Mouse (Mus musculus) heart, embryonic 10.5 days (tissue): ENCODE data around the gene Cfap44. TPM values are rescaled to one million over a fixed set of nuclear protein-coding genes. Genes with fewer than 3 reads are reported as not detected.
"Not testable (repeated sequence)": the region's sequence is repeated elsewhere in the genome, so short reads cannot be mapped to it uniquely, and the experiment has no call there.

ENCODE experiments used
- DNase-seq: peaks from one replicate; pipeline ENCODE4 v3.0.0-alpha.2; 2017; ENCODE audit warnings: low spot score
- H3K27ac ChIP-seq: fragments of 300-500 bp; sonication (generic); 2 replicates; pipeline ENCODE4 v1.5.1; 2016; ENCODE audit warnings: mild to moderate bottlenecking
- H3K27me3 ChIP-seq: fragments of 300-500 bp; sonication (generic); 2 replicates; pipeline ENCODE4 v1.6.1; 2016; ENCODE audit warnings: mild to moderate bottlenecking; ENCODE audit not compliant: poor library complexity, insufficient read depth, severe bottlenecking
- H3K36me3 ChIP-seq: fragments of 300-500 bp; sonication (generic); 2 replicates; pipeline ENCODE4 v1.6.1; 2016; ENCODE audit warnings: mild to moderate bottlenecking, moderate library complexity
- H3K4me1 ChIP-seq: fragments of 300-500 bp; sonication (generic); 2 replicates; pipeline ENCODE4 v1.6.1; 2016; ENCODE audit warnings: mild to moderate bottlenecking
- H3K4me3 ChIP-seq: fragments of 300-500 bp; sonication (generic); 2 replicates; pipeline ENCODE4 v1.5.1; 2016; ENCODE audit warnings: mild to moderate bottlenecking, moderate library complexity
- H3K9me3 ChIP-seq: fragments of 300-500 bp; sonication (generic); 2 replicates; pipeline ENCODE4 v1.6.1; 2016; ENCODE audit warnings: mild to moderate bottlenecking, moderate library complexity
- WGBS: fragments of 180-500 bp; shearing (Covaris S2); methylation state at CpG from one replicate; pipeline ENCODE4 v1.1.7; 2016; 5-methylcytosine and 5-hydroxymethylcytosine counted together
- polyA plus RNA-seq: library from polyadenylated mRNA; unstranded; fragments of >200 nt; fragmentation: Nextera tagmentation; extraction: Ambion mirVana; gene quantifications from 2 replicates; pipeline ENCODE4 v1.2.1, GENCODE M21; 2016

The Cfap44 gene
- polyA plus RNA-seq, 1 experiment from 2014 or later, result 0.21 TPM

DNA sequence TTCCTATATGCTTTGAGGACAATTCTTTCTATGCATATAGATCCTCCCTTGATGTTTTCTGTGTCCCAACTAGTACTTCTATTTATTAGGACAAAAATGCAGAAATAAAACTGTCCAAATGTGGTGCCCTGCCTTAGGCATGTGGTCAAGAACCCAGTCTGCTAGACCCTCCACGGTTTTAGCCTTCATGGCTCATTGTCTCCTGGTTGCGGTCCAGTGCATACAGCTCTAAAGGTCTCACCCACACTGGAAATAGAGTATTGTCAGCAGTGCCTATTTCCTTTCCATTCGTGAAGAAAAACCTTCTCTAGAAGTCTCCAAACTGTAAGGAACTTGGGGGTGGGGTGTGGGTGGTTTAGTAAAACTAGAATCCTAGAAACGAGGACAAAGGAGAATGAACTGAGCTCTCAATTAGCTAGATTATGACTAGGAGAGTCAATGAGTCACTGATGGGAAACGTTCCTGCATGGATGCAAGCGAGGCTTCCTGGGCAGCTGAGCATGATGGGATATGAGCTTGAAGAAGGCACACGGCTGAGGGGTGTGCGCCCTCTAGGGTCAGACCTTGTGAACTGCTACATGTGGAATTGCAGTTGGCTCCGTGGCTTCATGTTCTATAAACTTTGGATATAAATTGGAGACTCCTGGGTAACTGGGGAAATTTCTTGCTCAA, 2.6 kb upstream of the Cfap44 start:
- Histone ChIP-seq H3K27ac (no peak overlapping the region), H3K27me3 (no peaks in the 10 kb centered on the region), H3K4me1 (peaks cover 14% of the 10 kb centered on the region), H3K36me3 (peaks cover 22% of the 10 kb centered on the region), H3K9me3 (peaks cover 3% of the 10 kb centered on the region; the same call in 1 of the 2 replicates), H3K4me3 (no peak overlapping the region)
- WGBS, result 37% methylated on average over 9 of the region's 9 CpGs
- DNase-seq, result no peak

DNA sequence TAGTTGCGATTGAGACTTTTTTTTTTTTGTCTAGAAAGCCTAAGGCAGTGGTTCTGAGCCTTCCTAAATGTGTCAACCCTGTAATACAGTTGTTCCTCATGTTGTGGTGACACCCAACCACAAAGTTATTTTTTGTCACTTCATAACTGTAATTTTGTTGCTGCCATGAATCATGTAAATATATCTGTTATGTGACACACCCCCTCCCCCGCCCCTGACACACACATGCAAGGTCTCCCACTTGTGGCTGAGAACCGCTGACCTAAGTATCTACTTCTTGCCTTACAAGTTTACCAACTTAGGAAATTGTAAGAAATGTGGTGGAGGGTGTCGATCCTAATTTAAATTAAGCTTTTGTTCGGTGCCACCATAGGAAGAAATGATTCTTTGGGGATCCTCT, 10.3 kb downstream of the Cfap44 start:
- Histone ChIP-seq H3K4me3 (no peak overlapping the region), H3K4me1 (no peaks in the 10 kb centered on the region), H3K27me3 (no peaks in the 10 kb centered on the region), H3K9me3 (no peaks in the 10 kb centered on the region), H3K36me3 (no peaks in the 10 kb centered on the region), H3K27ac (no peak overlapping the region)
- WGBS, result 89% methylated on average over 5 of the region's 5 CpGs
- DNase-seq, result no peak

DNA sequence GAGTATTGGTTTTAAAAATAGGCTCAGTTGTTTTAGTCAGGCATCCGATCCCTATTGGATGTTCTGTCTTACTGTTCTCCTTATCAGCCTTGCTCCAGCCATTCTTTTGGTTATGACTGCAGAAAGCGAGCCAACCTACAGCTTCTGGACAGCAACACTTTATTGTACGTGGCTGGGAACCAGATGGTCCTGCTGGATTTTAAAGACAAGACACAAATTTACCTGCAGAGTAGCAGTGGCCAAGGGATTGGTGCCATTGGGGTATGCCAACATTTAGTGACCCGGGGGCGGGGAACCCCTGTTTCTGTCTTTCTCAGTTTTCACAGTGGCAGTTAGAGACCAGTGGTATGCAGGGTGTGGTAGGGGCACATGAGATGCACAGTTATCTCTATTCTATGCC, 12.6 kb downstream of the Cfap44 start:
- Histone ChIP-seq H3K36me3 (no peaks in the 10 kb centered on the region), H3K27ac (no peak overlapping the region), H3K4me1 (no peaks in the 10 kb centered on the region), H3K27me3 (no peaks in the 10 kb centered on the region), H3K9me3 (no peaks in the 10 kb centered on the region), H3K4me3 (no peak overlapping the region)
- 82% methylated on average over 5 of the region's 5 CpGs for WGBS
- no peak for DNase-seq

DNA sequence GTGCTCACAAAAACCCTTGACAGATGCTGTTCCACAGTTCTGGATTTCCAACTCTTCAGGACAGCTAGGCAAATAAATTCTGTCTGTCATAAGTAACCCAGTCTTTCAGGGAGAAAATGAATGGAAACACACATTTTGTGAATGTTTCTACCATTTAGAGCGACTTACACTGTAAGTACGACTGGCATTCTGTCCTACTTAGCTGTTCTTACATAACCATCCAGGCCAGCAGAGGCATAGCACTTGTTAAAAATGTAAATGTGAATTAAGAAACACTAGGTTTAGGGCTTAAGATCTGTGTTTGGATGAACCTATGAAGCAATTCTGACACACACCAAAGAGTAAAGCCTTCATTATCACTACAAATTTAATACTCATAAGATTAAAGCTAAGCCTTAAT, 13.7 kb downstream of the Cfap44 start:
- 82% methylated on average over 2 of the region's 2 CpGs for WGBS

DNA sequence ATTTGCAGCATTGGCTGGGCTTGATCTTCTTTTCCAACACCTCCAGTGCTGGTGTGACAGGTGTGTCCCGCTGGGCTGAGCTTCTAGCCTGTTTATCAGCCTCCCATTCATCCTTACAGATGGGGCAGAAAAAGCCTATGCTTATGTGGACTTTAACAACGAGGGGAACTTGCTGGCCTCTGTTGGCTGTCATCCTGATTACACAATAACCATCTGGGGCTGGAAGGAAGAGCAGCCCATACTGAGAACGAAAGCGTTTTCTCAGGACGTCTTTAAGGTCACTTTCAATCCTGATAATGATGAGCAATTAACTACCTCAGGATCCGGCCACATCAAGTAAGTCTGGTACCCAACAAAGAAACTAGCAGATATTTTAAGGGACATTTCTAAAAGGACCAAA, 15.6 kb downstream of the Cfap44 start:
- Histone ChIP-seq H3K4me3 (no peak overlapping the region), H3K9me3 (no peaks in the 10 kb centered on the region), H3K4me1 (no peaks in the 10 kb centered on the region), H3K27me3 (no peaks in the 10 kb centered on the region), H3K27ac (no peak overlapping the region), H3K36me3 (no peaks in the 10 kb centered on the region)
- WGBS, result 55% methylated on average over 6 of the region's 6 CpGs
- DNase-seq, result no peak

More for the DNA sequence above, 13.7 kb downstream of the Cfap44 start:
- Histone ChIP-seq H3K4me3 (no peak overlapping the region), H3K27me3 (no peaks in the 10 kb centered on the region), H3K36me3 (no peaks in the 10 kb centered on the region), H3K9me3 (no peaks in the 10 kb centered on the region), H3K27ac (no peak overlapping the region), H3K4me1 (no peaks in the 10 kb centered on the region)
- no peak for DNase-seq

DNA sequence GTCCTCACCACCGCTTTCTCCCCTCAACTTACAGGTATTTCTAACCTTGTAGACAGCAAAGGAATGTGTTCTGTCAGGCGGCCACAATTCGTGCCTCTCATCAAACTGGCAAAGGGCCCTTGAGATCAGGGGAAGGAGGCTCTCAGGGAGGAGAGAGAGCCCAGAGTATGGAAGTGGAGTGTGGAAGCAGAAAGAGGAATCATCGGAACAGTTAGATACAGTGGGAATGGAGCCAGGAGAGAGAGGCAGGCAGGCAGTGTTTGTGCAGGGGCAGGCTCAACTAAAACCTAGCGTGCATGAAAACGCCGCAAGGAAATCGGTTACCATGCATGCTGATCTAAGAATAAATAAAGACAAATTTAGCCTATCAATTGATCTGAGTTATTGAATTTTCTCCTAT, 23.0 kb downstream of the Cfap44 start:
- Histone ChIP-seq H3K9me3 (no peaks in the 10 kb centered on the region), H3K36me3 (no peaks in the 10 kb centered on the region), H3K4me1 (no peaks in the 10 kb centered on the region), H3K4me3 (no peak overlapping the region), H3K27ac (no peak overlapping the region), H3K27me3 (no peaks in the 10 kb centered on the region)
- no peak for DNase-seq
- 65% methylated on average over 8 of the region's 8 CpGs for WGBS

DNA sequence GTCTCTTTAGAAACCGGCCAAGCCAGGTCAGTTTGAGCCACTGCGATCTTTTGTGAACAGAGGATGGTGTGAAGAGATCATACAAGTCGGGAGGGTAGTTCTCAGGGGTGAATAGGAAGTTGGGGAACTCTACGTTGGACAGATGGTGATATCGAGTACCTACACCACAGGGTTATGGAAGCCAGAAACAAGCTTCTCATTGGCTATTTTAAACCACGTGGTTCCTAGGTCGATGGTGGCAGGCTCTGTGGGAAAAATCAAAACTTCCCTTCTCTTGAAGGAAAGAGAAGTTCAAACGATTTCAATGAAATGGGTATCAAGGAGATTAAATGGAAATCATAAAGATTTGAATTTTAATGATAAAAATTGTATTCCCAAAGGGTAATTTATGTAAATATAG, 27.1 kb downstream of the Cfap44 start:
- DNase-seq, result no peak
- Histone ChIP-seq H3K4me3 (no peak overlapping the region), H3K9me3 (no peaks in the 10 kb centered on the region), H3K27me3 (no peaks in the 10 kb centered on the region), H3K27ac (no peak overlapping the region), H3K4me1 (peaks cover 5% of the 10 kb centered on the region; the same call in 1 of the 2 replicates), H3K36me3 (no peaks in the 10 kb centered on the region)
- WGBS, result 80% methylated on average over 8 of the region's 8 CpGs

DNA sequence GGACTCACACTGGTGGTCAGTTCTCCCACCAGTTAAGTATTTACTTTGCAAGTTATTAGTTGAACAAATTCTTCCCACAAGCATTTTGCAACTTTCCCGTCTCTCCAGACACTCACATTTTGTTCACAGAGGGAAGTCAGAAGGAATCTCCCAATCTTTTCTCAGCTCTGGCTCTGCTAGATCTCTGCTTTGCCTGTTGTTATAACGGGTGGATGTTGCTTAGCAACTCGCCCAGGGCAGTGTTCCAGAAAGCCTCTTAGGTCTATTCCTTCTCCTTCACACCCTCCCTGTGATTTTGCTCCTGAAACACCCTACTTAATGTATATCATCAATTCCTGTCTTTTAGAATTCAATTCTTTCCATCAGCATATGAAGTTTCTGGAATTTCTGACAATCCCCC, 28.9 kb downstream of the Cfap44 start:
- DNase-seq, result no peak
- no peak overlapping the region for H3K27ac ChIP-seq
- H3K4me1 ChIP-seq, result peaks cover 5% of the 10 kb centered on the region; the same call in 1 of the 2 replicates
- H3K9me3 ChIP-seq, result no peaks in the 10 kb centered on the region
- H3K36me3 ChIP-seq, result no peaks in the 10 kb centered on the region
- WGBS, result 36% methylated on average over 3 of the region's 3 CpGs
- H3K4me3 ChIP-seq, result no peak overlapping the region
- H3K27me3 ChIP-seq, result no peaks in the 10 kb centered on the region

DNA sequence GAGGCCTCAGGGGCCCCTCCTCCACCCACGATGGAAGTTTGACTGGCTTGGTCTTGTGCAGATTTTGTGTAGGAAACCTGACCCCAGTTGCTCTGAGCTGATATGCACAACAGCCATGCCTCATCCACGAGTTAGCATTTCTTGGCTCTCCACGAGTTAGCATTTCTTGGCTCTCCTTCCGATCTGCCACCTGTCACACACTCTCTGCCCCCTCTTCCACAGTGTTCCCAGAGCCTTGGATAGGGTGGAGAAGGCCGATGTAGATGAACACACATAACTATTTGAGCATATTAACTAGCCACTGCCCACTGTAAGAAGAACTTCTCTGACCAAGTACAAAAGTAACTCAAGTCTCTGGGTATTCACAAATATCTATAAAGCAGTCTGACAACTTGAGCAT, 33.9 kb downstream of the Cfap44 start:
- Histone ChIP-seq H3K27me3 (no peaks in the 10 kb centered on the region), H3K36me3 (no peaks in the 10 kb centered on the region), H3K4me3 (no peak overlapping the region), H3K4me1 (peaks cover 1% of the 10 kb centered on the region; the same call in 1 of the 2 replicates), H3K27ac (no peak overlapping the region), H3K9me3 (no peaks in the 10 kb centered on the region)
- WGBS, result 76% methylated on average over 5 of the region's 5 CpGs
- DNase-seq, result no peak

DNA sequence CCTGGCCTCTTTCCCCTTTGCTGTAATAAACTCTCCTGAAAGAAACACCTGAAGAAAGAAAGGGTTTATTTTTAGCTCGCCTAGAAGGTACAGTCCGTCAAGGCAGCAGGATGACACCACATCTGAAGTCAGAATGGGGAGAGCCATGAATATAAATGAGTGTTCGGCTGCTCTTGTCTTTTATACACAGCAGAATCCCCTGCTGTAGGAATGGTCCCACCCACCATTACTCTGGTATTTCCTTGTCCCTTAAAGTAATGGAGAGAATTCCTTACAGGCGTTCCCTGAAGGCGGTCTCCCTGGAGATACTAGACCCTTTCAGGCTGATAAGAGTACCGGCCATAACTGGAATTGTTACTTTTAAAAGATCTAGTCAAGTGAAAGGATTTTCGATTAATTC, 35.4 kb downstream of the Cfap44 start:
- Histone ChIP-seq H3K9me3 (no peaks in the 10 kb centered on the region), H3K4me3 (no peak overlapping the region), H3K4me1 (no peaks in the 10 kb centered on the region), H3K27me3 (no peaks in the 10 kb centered on the region), H3K27ac (no peak overlapping the region), H3K36me3 (no peaks in the 10 kb centered on the region)
- DNase-seq, result no peak
- WGBS, result 63% methylated on average over 7 of the region's 7 CpGs

DNA sequence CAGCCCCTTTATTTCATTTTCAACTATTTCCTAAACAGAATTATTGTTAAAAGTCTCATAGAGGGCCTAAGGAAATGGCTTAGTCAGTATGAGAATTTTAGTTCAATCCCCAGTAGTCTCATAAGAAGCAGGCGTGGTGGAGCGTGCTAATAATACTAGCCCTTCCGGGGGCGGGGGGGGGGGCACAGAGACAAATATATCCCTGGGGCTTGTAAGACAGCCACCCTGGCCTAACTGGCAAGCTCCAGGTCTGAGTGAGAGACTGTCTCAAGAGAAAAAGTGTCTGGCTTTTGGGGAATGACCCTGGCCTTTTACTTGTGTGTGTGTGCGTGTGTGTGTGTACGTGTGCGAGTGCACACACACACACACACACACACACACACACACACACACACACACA, 40.3 kb downstream of the Cfap44 start:
- H3K27me3 ChIP-seq, result no peaks in the 10 kb centered on the region
- 79% methylated on average over 7 of the region's 7 CpGs for WGBS
- no peaks in the 10 kb centered on the region for H3K36me3 ChIP-seq

DNA sequence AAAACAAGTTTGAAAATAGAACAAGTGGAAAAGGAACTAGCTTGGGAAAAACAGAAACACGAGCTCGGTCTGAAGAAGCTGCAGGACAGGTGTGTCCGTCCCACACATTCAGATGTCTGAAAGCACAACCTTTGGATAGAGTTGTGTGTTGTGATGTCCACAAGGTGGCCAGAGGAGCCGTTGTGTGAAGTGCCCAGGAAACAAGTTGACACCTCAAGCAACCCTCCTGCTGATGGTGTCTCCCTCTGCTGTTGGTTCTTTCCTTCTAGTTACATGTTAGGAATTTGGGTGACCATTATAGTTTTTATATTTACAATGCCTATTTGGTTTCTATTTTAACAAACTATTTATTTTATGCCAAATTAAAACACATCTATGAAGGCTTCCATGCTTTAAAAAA, 40.9 kb downstream of the Cfap44 start:
- DNase-seq, result no peak
- H3K36me3 ChIP-seq, result no peaks in the 10 kb centered on the region
- no peaks in the 10 kb centered on the region for H3K27me3 ChIP-seq
- 64% methylated on average over 4 of the region's 4 CpGs for WGBS
- no peak overlapping the region for H3K27ac ChIP-seq
- no peaks in the 10 kb centered on the region for H3K9me3 ChIP-seq
- no peak overlapping the region for H3K4me3 ChIP-seq
- H3K4me1 ChIP-seq, result no peaks in the 10 kb centered on the region

More for the DNA sequence above, 40.3 kb downstream of the Cfap44 start:
- no peaks in the 10 kb centered on the region for H3K9me3 ChIP-seq
- no peaks in the 10 kb centered on the region for H3K4me1 ChIP-seq
- H3K4me3 ChIP-seq, result no peak overlapping the region
- no peak for DNase-seq
- no peak overlapping the region for H3K27ac ChIP-seq

DNA sequence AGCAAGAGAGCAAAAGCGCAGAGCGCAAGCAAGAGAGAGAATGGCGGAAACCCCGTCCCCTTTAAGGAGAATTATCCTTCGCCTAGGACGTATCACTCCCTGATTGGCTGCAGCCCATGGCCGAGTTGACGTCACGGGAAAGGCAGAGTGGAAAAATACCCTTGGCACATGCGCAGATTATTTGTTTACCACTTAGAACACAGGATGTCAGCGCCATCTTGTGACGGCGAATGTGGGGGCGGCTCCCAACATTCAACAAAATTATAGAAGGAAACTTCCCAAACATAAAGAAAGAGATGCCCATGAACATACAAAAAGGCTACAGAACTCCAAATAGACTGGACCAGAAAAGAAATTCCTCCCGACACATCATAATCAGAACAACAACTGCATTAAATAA, 47.3 kb downstream of the Cfap44 start:
- not testable (repeated sequence) for H3K4me1 ChIP-seq, H3K36me3 ChIP-seq, DNase-seq, H3K4me3 ChIP-seq, H3K9me3 ChIP-seq, H3K27me3 ChIP-seq, H3K27ac ChIP-seq
- WGBS, result 91% methylated on average over 15 of the region's 15 CpGs

DNA sequence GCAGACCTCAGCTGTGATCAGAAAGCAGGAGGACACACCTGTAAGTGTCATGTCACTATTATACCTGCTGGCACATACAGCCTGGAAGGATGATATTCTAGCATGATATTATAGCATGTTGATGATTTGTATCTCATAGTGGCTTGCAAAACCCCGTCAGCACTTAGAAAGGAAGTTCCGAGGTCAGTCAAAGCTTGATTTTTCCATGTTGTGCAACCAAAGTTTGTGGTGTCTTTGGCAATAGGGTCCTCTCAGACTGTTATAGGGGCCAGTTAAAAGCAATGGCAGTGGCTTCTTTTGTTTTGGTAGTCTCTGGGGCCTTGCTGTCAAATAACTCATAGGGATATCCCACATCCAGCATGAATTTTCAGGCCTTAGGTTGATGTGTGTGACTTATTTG, 63.3 kb downstream of the Cfap44 start:
- Histone ChIP-seq H3K27ac (no peak overlapping the region), H3K27me3 (no peaks in the 10 kb centered on the region), H3K4me1 (no peaks in the 10 kb centered on the region), H3K9me3 (no peaks in the 10 kb centered on the region), H3K36me3 (no peaks in the 10 kb centered on the region), H3K4me3 (no peak overlapping the region)
- DNase-seq, result no peak
- 85% methylated on average over 2 of the region's 2 CpGs for WGBS
